Mouse (Mus musculus) thymus, adult 2 months (tissue): ENCODE data around the gene Carf. TPM values are rescaled to one million over a fixed set of nuclear protein-coding genes. Genes with fewer than 3 reads are reported as not detected.
A peak's percentile ranks its signal among the peaks of the same experiment; 100 is the strongest.
"Not testable (repeated sequence)": the region's sequence is repeated elsewhere in the genome, so short reads cannot be mapped to it uniquely, and the experiment has no call there.

Experiments used
- DNase-seq: peaks from one replicate; pipeline ENCODE4 v3.0.0; 2021
- H3K27ac ChIP-seq: fragments of 200-500 bp; 2 replicates; pipeline ENCODE4 v1.5.1; 2012; ENCODE audit warnings: low read length, control low read depth; ENCODE audit not compliant: control insufficient read depth, insufficient read depth
- H3K27me3 ChIP-seq: fragments of 200-500 bp; 2 replicates; pipeline ENCODE4 v1.6.1; 2012; ENCODE audit warnings: mild to moderate bottlenecking, low read length, moderate library complexity, mixed read lengths; ENCODE audit not compliant: control insufficient read depth, insufficient read depth
- H3K36me3 ChIP-seq: fragments of 200-500 bp; 2 replicates; pipeline ENCODE4 v1.6.1; 2012; ENCODE audit warnings: mild to moderate bottlenecking, low read length, moderate library complexity; ENCODE audit not compliant: control insufficient read depth, insufficient read depth
- H3K4me1 ChIP-seq: fragments of 200-500 bp; replicated peaks from 2 replicates; pipeline ENCODE4 v1.6.1; 2012; ENCODE audit warnings: low read length; ENCODE audit not compliant: control insufficient read depth, insufficient read depth
- H3K4me3 ChIP-seq: fragments of 200-500 bp; 2 replicates; pipeline ENCODE4 v1.5.1; 2012; ENCODE audit warnings: mild to moderate bottlenecking, low read length, control low read depth, moderate library complexity; ENCODE audit not compliant: control insufficient read depth, insufficient read depth
- CTCF ChIP-seq: fragments of 200-500 bp; IDR thresholded peaks from 2 replicates; pipeline ENCODE4 v1.5.1; 2012; ENCODE audit warnings: mild to moderate bottlenecking, control low read depth, low read length, moderate library complexity, borderline replicate concordance; ENCODE audit not compliant: control insufficient read depth, poor library complexity, insufficient read depth; ENCODE audit errors: extremely low read depth
- POLR2A ChIP-seq: fragments of 200-500 bp; IDR thresholded peaks from 2 replicates; pipeline ENCODE4 v1.6.1; 2012; ENCODE audit warnings: mild to moderate bottlenecking, low read length, control low read depth, moderate library complexity; ENCODE audit not compliant: control insufficient read depth, poor library complexity, insufficient read depth; ENCODE audit errors: extremely low read depth
- WGBS: fragments of 180-500 bp; shearing (Covaris S2); methylation state at CpG from one replicate; pipeline ENCODE4 v1.1.7; 2018; 5-methylcytosine and 5-hydroxymethylcytosine counted together
- polyA plus RNA-seq: library from polyadenylated mRNA; depleted of rRNA; stranded (reverse); fragments of >200 nt; gene quantifications from 2 replicates; pipeline ENCODE4 v1.2.3, GENCODE M21; 2012

Carf gene
- polyA plus RNA-seq, 1 experiment, result 4.8 TPM

- Histone ChIP-seq H3K4me3 (no peak overlapping the region), H3K27me3 (no peaks in the 10 kb centered on the region), H3K4me1 (no peaks in the 10 kb centered on the region), H3K36me3 (no peaks in the 10 kb centered on the region), H3K27ac (no peak overlapping the region)
- no peak for TF ChIP-seq POLR2A
- TF ChIP-seq CTCF, result no peak
- DNase-seq, result no peak
- 98% methylated on average over 5 of the region's 5 CpGs for WGBS
Observed at GRCm38 (mm10) chr1:60152700-60153099, 54.7 kb downstream of the Carf start.

GRCm38 (mm10) chr1:60156651-60157050 is 58.6 kb downstream of the Carf start:
- TF ChIP-seq CTCF (no peak), POLR2A (no peak)
- no peak for DNase-seq
- Histone ChIP-seq H3K27me3 (no peaks in the 10 kb centered on the region), H3K36me3 (no peaks in the 10 kb centered on the region), H3K4me3 (no peak overlapping the region), H3K4me1 (no peaks in the 10 kb centered on the region), H3K27ac (no peak overlapping the region)
- 73% methylated on average over 7 of the region's 7 CpGs for WGBS

GRCm38 (mm10) chr1:60158411-60158810 is 60.4 kb downstream of the Carf start:
- Histone ChIP-seq H3K4me3 (no peak overlapping the region), H3K27ac (no peak overlapping the region), H3K4me1 (no peaks in the 10 kb centered on the region), H3K36me3 (no peaks in the 10 kb centered on the region), H3K27me3 (no peaks in the 10 kb centered on the region)
- WGBS, result 8% methylated on average over 3 of the region's 3 CpGs
- peak; percentile 65 for DNase-seq
- TF ChIP-seq CTCF (no peak), POLR2A (no peak)

GRCm38 (mm10) chr1:60163676-60164075 is 65.6 kb downstream of the Carf start:
- TF ChIP-seq CTCF (no peak), POLR2A (no peak)
- Histone ChIP-seq H3K27ac (no peak overlapping the region), H3K4me3 (no peak overlapping the region), H3K4me1 (no peaks in the 10 kb centered on the region), H3K27me3 (no peaks in the 10 kb centered on the region), H3K36me3 (no peaks in the 10 kb centered on the region)
- DNase-seq, result no peak
- WGBS, result 77% methylated on average over 3 of the region's 3 CpGs

- no peak for DNase-seq
- TF ChIP-seq CTCF (no peak), POLR2A (no peak)
- Histone ChIP-seq H3K27ac (no peak overlapping the region), H3K4me3 (no peak overlapping the region), H3K27me3 (no peaks in the 10 kb centered on the region), H3K4me1 (no peaks in the 10 kb centered on the region), H3K36me3 (no peaks in the 10 kb centered on the region)
- 98% methylated on average over 2 of the region's 2 CpGs for WGBS
Observed at GRCm38 (mm10) chr1:60169626-60170025, 71.6 kb downstream of the Carf start.

GRCm38 (mm10) chr1:60170251-60170650 is 72.2 kb downstream of the Carf start:
- WGBS, result 91% methylated on average over 2 of the region's 2 CpGs
- Histone ChIP-seq H3K27me3 (no peaks in the 10 kb centered on the region), H3K36me3 (no peaks in the 10 kb centered on the region), H3K27ac (no peak overlapping the region), H3K4me1 (no peaks in the 10 kb centered on the region), H3K4me3 (no peak overlapping the region)
- TF ChIP-seq POLR2A, result no peak
- no peak for TF ChIP-seq CTCF
- no peak for DNase-seq

GRCm38 (mm10) chr1:60173119-60173518 is 75.1 kb downstream of the Carf start:
- Histone ChIP-seq H3K4me1 (no peaks in the 10 kb centered on the region), H3K4me3 (no peak overlapping the region), H3K27me3 (no peaks in the 10 kb centered on the region), H3K36me3 (no peaks in the 10 kb centered on the region), H3K27ac (no peak overlapping the region)
- WGBS, result 92% methylated on average over 3 of the region's 3 CpGs
- no peak for DNase-seq
- TF ChIP-seq CTCF (no peak), POLR2A (no peak)

- not testable (repeated sequence) for H3K36me3 ChIP-seq, H3K27me3 ChIP-seq, H3K4me3 ChIP-seq, H3K27ac ChIP-seq, H3K4me1 ChIP-seq, DNase-seq
- 97% methylated on average over 1 of the region's 1 CpGs for WGBS
Observed at GRCm38 (mm10) chr1:60177814-60178213, 79.8 kb downstream of the Carf start.
